Comparison of ENCODE assay signal across 10 mouse cellular contexts in genomic region chr7:49104376-49104775, GRCm38 (mm10).
A peak's percentile ranks its signal among the peaks of the same experiment; 100 is the strongest.
DNase-seq lines count a peak whose midpoint lies in the region; ATAC-seq and TF ChIP-seq lines count a peak whose summit lies in the region.
"Had no signal": no experiment of that assay in that cellular context is flagged by ENCODE, and none has a peak within 500 bp of the region (broad histone marks: within the 10 kb centered on the region; RNA-seq: fewer than 3 reads in every experiment).

No protein-coding gene starts in this region.

- H3K36me3 ChIP-seq in hindbrain, embryonic 12.5 days: no peaks in the 10 kb centered on the region
- no peaks in the 10 kb centered on the region for H3K36me3 ChIP-seq in midbrain, embryonic 11.5 days (ENCODE audit: control insufficient read depth, insufficient read depth, low read length)
- H3K36me3 ChIP-seq in intestine, postnatal 0 days (ENCODE audit: control insufficient read depth, insufficient read depth): no peaks in the 10 kb centered on the region
- H3K36me3 ChIP-seq: intestine, embryonic 15.5 days had no signal

- peak overlapping the region; percentile 79 for H3K27ac ChIP-seq in hindbrain, embryonic 12.5 days
- H3K27ac ChIP-seq in midbrain, embryonic 11.5 days (ENCODE audit: low read depth, low read length): peak overlapping the region; percentile 38; the same call in 1 of the 2 replicates
- H3K27ac ChIP-seq in intestine, postnatal 0 days (ENCODE audit: low read depth, low read length): no peak overlapping the region
- H3K27ac ChIP-seq: intestine, embryonic 15.5 days had no signal

- H3K4me1 ChIP-seq in hindbrain, embryonic 12.5 days: peaks cover 50% of the 10 kb centered on the region
- H3K4me1 ChIP-seq in midbrain, embryonic 11.5 days (ENCODE audit: control insufficient read depth, insufficient read depth, low read length): peaks cover 29% of the 10 kb centered on the region
- no peaks in the 10 kb centered on the region for H3K4me1 ChIP-seq in intestine, postnatal 0 days (replicated peaks; ENCODE audit: control insufficient read depth, insufficient read depth, low read length)
- H3K4me1 ChIP-seq: intestine, embryonic 15.5 days had no signal

- no peaks in the 10 kb centered on the region for H3K9me3 ChIP-seq in hindbrain, embryonic 12.5 days (replicated peaks)
- H3K9me3 ChIP-seq in midbrain, embryonic 11.5 days (ENCODE audit: control insufficient read depth, low read length): no peaks in the 10 kb centered on the region
- no peaks in the 10 kb centered on the region for H3K9me3 ChIP-seq in intestine, postnatal 0 days (ENCODE audit: control insufficient read depth)
- H3K9me3 ChIP-seq: intestine, embryonic 15.5 days had no signal

- WGBS in hindbrain, embryonic 12.5 days: 24% methylated on average over 8 of the region's 8 CpGs
- WGBS in midbrain, embryonic 11.5 days: 19% methylated on average over 8 of the region's 8 CpGs
- 81% methylated on average over 8 of the region's 8 CpGs for WGBS in intestine, postnatal 0 days

- H3K27me3 ChIP-seq in hindbrain, embryonic 12.5 days: no peaks in the 10 kb centered on the region
- H3K27me3 ChIP-seq in midbrain, embryonic 11.5 days (ENCODE audit: control insufficient read depth, insufficient read depth, low read length): peaks cover 31% of the 10 kb centered on the region; the same call in 1 of the 2 replicates
- H3K27me3 ChIP-seq in intestine, postnatal 0 days (replicated peaks; ENCODE audit: control insufficient read depth, insufficient read depth, low read length): no peaks in the 10 kb centered on the region
- H3K27me3 ChIP-seq: intestine, embryonic 15.5 days had no signal

- peak; percentile 69 for DNase-seq in MEL-GATA-1-ER (ENCODE audit: extremely low read depth, low read depth)
- DNase-seq in embryo, embryonic 10 days (ENCODE audit: low spot score): peak; percentile 83
- peak; percentile 94 for DNase-seq in midbrain, embryonic 11.5 days (ENCODE audit: low spot score, missing footprints)
- DNase-seq in layer of hippocampus, adult 11-12 months (ENCODE audit: low spot score): no peak
- no peak for DNase-seq in left cerebral cortex, adult 9 months (ENCODE audit: low spot score in 2 of 2)
- DNase-seq: cerebellum, adult 18-20 months; right cerebral cortex, postnatal 14 days had no signal

- no peak overlapping the region for H3K9ac ChIP-seq in hindbrain, embryonic 12.5 days
- no peak overlapping the region for H3K9ac ChIP-seq in midbrain, embryonic 11.5 days (ENCODE audit: low read length)
- H3K9ac ChIP-seq in intestine, postnatal 0 days (ENCODE audit: low read depth, low read length): no peak overlapping the region
- H3K9ac ChIP-seq: intestine, embryonic 15.5 days had no signal

- H3K4me3 ChIP-seq in hindbrain, embryonic 12.5 days: no peak overlapping the region
- no peak overlapping the region for H3K4me3 ChIP-seq in midbrain, embryonic 11.5 days (ENCODE audit: low read depth, low read length)
- no peak overlapping the region for H3K4me3 ChIP-seq in intestine, postnatal 0 days (ENCODE audit: low read depth, low read length)
- H3K4me3 ChIP-seq: intestine, embryonic 15.5 days had no signal

- 0 out of 2 replicates have a peak overlapping the region, but pooled peaks have one; percentile 9 for H3K4me2 ChIP-seq in hindbrain, embryonic 12.5 days (replicated peaks)
- H3K4me2 ChIP-seq in midbrain, embryonic 11.5 days: no peak overlapping the region
- no peak overlapping the region for H3K4me2 ChIP-seq in intestine, postnatal 0 days (replicated peaks; ENCODE audit: low read depth)
- H3K4me2 ChIP-seq: intestine, embryonic 15.5 days had no signal

- no peak for TF ChIP-seq CTCF in intestine, postnatal 0 days (IDR thresholded peaks at IDR 0.05; ENCODE audit: low read depth)

- ATAC-seq in hindbrain, embryonic 12.5 days (ENCODE audit: low FRiP score): peak; percentile 82
- ATAC-seq in midbrain, embryonic 11.5 days (ENCODE audit: low FRiP score): peak; percentile 91
- ATAC-seq in intestine, postnatal 0 days: no peak
- ATAC-seq: intestine, embryonic 15.5 days had no signal

Comparison
In these comparisons a context has a peak if more than half of its experiments do, and no peak if none do; other contexts are left out.
1. DNase-seq: peak in MEL-GATA-1-ER (single experiment), embryo, embryonic 10 days (single experiment) and midbrain, embryonic 11.5 days (single experiment); none in layer of hippocampus, adult 11-12 months (single experiment) and left cerebral cortex, adult 9 months (0 of 2).